Mouse (Mus musculus) MEL (cell line): ENCODE measurements around the gene Fbxl5. TPM values are rescaled to one million over a fixed set of nuclear protein-coding genes. Genes with fewer than 3 reads are reported as not detected.
A peak's percentile ranks its signal among the peaks of the same experiment; 100 is the strongest.

Experiments
- DNase-seq: peaks from one replicate; pipeline ENCODE4 v3.0.0; 2011; ENCODE audit warnings: low read depth, low spot score
- H3K27ac ChIP-seq: 2 replicates; pipeline ENCODE4 v1.5.1; 2012; ENCODE audit warnings: low read depth, mild to moderate bottlenecking, control low read depth, low read length, moderate library complexity; ENCODE audit not compliant: control insufficient read depth
- H3K27me3 ChIP-seq, 2 experiments: fragments of 150-350 bp in 1 of 2; sonication (generic) in 1 of 2; 2 replicates each; pipeline ENCODE4 v1.6.1; 2012; ENCODE audit warnings: low read length in 2 of 2, mild to moderate bottlenecking in 2 of 2, improper control_type of control experiment in 1 of 2, moderate library complexity in 1 of 2; ENCODE audit not compliant: insufficient read depth in 2 of 2, control insufficient read depth in 1 of 2
- H3K36me3 ChIP-seq, 2 experiments: 2 replicates each; pipeline ENCODE4 v1.6.1; 2012 to 2014; ENCODE audit warnings: low read length in 2 of 2, improper control_type of control experiment in 1 of 2, inconsistent platforms in 1 of 2, mild to moderate bottlenecking in 1 of 2; ENCODE audit not compliant: insufficient read depth in 2 of 2, control insufficient read depth in 1 of 2
- H3K4me1 ChIP-seq, 2 experiments: fragments of 150-350 bp in 1 of 2; sonication (generic) in 1 of 2; 2 replicates each; pipeline ENCODE4 v1.6.1; 2012; ENCODE audit warnings: low read length in 2 of 2, improper control_type of control experiment in 1 of 2, mild to moderate bottlenecking in 1 of 2; ENCODE audit not compliant: insufficient read depth in 2 of 2, control insufficient read depth in 1 of 2
- H3K4me3 ChIP-seq, 2 experiments: fragments of 150-350 bp in 1 of 2; sonication (generic) in 1 of 2; 2 replicates each; pipeline ENCODE4 v1.5.1; 2012; ENCODE audit warnings: low read depth in 2 of 2, low read length in 2 of 2, mild to moderate bottlenecking in 2 of 2, moderate library complexity in 2 of 2, control low read depth in 1 of 2, improper control_type of control experiment in 1 of 2; ENCODE audit not compliant: control insufficient read depth in 1 of 2, insufficient read depth in 1 of 2
- H3K79me2 ChIP-seq: 2 replicates; pipeline ENCODE4 v1.6.1; 2012; ENCODE audit warnings: mild to moderate bottlenecking, low read length, moderate library complexity; ENCODE audit not compliant: control insufficient read depth, poor library complexity, insufficient read depth
- H3K9ac ChIP-seq: 2 replicates; pipeline ENCODE4 v1.6.1; 2012; ENCODE audit warnings: low read depth, mild to moderate bottlenecking, control low read depth, low read length, moderate library complexity; ENCODE audit not compliant: control insufficient read depth, poor library complexity, severe bottlenecking
- H3K9me3 ChIP-seq: fragments of 150-350 bp; sonication (generic); replicated peaks from 2 replicates; pipeline ENCODE4 v1.6.1; 2012; ENCODE audit warnings: mild to moderate bottlenecking, low read length, improper control_type of control experiment, moderate library complexity; ENCODE audit not compliant: insufficient read depth
- BHLHE40 ChIP-seq: IDR thresholded peaks from 2 replicates; pipeline ENCODE4 v1.6.1; 2012; ENCODE audit warnings: low read depth, mild to moderate bottlenecking, inconsistent platforms, low read length, improper control_type of control experiment, borderline replicate concordance
- CTCF ChIP-seq, 3 experiments: IDR thresholded peaks in 2 of 3; conservative IDR thresholded peaks in 1 of 3; 2 replicates each; pipeline ENCODE4 v1.5.1; 2011 to 2012; ENCODE audit warnings: low read length in 3 of 3, low read depth in 2 of 3, mild to moderate bottlenecking in 2 of 3, improper control_type of control experiment in 1 of 3, inconsistent platforms in 1 of 3, mixed read lengths in 1 of 3, moderate library complexity in 1 of 3; ENCODE audit not compliant: control insufficient read depth in 1 of 3, insufficient read depth in 1 of 3, poor library complexity in 1 of 3, severe bottlenecking in 1 of 3
- ELF1 ChIP-seq: IDR thresholded peaks from 2 replicates; pipeline ENCODE4 v1.6.1; 2014; ENCODE audit warnings: low read depth, mild to moderate bottlenecking, inconsistent platforms, low read length, improper control_type of control experiment, moderate library complexity
- EP300 ChIP-seq, 2 experiments: IDR thresholded peaks; 2 replicates each; pipeline ENCODE4 v1.6.1; 2011; ENCODE audit warnings: improper control_type of control experiment in 2 of 2, low read length in 2 of 2, low read depth in 1 of 2, mild to moderate bottlenecking in 1 of 2
- MAFK ChIP-seq: IDR thresholded peaks from 2 replicates; pipeline ENCODE4 v1.6.1; 2011; ENCODE audit warnings: low read depth, mild to moderate bottlenecking, low read length, improper control_type of control experiment, borderline replicate concordance
- MEF2A ChIP-seq: IDR thresholded peaks from 2 replicates; pipeline ENCODE4 v1.6.1; 2014; ENCODE audit warnings: low read depth, mild to moderate bottlenecking, inconsistent platforms, low read length, improper control_type of control experiment; ENCODE audit not compliant: poor library complexity, insufficient replicate concordance, severe bottlenecking; ENCODE audit errors: extremely low read depth
- MXI1 ChIP-seq: IDR thresholded peaks from 2 replicates; pipeline ENCODE4 v1.6.1; 2011; ENCODE audit warnings: mild to moderate bottlenecking, low read depth, low read length, improper control_type of control experiment
- MYB ChIP-seq: IDR thresholded peaks from 2 replicates; pipeline ENCODE4 v1.6.1; 2011; ENCODE audit warnings: mild to moderate bottlenecking, low read depth, low read length, improper control_type of control experiment
- NELFE ChIP-seq: IDR thresholded peaks from 2 replicates; pipeline ENCODE4 v1.6.1; 2011; ENCODE audit warnings: low read depth, low read length, improper control_type of control experiment
- NRF1 ChIP-seq: IDR thresholded peaks from 2 replicates; pipeline ENCODE4 v1.6.1; 2014; ENCODE audit warnings: low read depth, mild to moderate bottlenecking, inconsistent platforms, low read length, improper control_type of control experiment, moderate library complexity; ENCODE audit not compliant: poor library complexity, insufficient read depth, severe bottlenecking
- POLR2A ChIP-seq, 2 experiments: IDR thresholded peaks; 2 replicates each; pipeline ENCODE4 v1.6.1; 2011 to 2012; ENCODE audit warnings: low read length in 2 of 2, mild to moderate bottlenecking in 2 of 2, control low read depth in 1 of 2, improper control_type of control experiment in 1 of 2, low read depth in 1 of 2, moderate library complexity in 1 of 2; ENCODE audit not compliant: control insufficient read depth in 1 of 2, insufficient read depth in 1 of 2, poor library complexity in 1 of 2
- RAD21 ChIP-seq: IDR thresholded peaks from 2 replicates; pipeline ENCODE4 v1.6.1; 2011; ENCODE audit warnings: mild to moderate bottlenecking, low read depth, low read length, improper control_type of control experiment
- RCOR1 ChIP-seq: IDR thresholded peaks from 2 replicates; pipeline ENCODE4 v1.6.1; 2012; ENCODE audit warnings: low read depth, mild to moderate bottlenecking, inconsistent platforms, low read length, improper control_type of control experiment
- SIN3A ChIP-seq: IDR thresholded peaks from 2 replicates; pipeline ENCODE4 v1.6.1; 2012; ENCODE audit warnings: low read length, improper control_type of control experiment, inconsistent platforms
- SMC3 ChIP-seq: IDR thresholded peaks from 2 replicates; pipeline ENCODE4 v1.6.1; 2011; ENCODE audit warnings: low read depth, low read length, improper control_type of control experiment
- TBP ChIP-seq: IDR thresholded peaks from 2 replicates; pipeline ENCODE4 v1.8.0; 2011; ENCODE audit warnings: low read depth, low read length, improper control_type of control experiment
- TCF12 ChIP-seq: IDR thresholded peaks from 2 replicates; pipeline ENCODE4 v1.6.1; 2014; ENCODE audit warnings: low read depth, mild to moderate bottlenecking, inconsistent platforms, low read length, improper control_type of control experiment, moderate library complexity
- USF2 ChIP-seq, 2 experiments: IDR thresholded peaks; 2 replicates each; pipeline ENCODE4 v1.6.1; 2011 to 2012; ENCODE audit warnings: improper control_type of control experiment in 2 of 2, low read length in 2 of 2, borderline replicate concordance in 1 of 2, inconsistent platforms in 1 of 2, low read depth in 1 of 2, mild to moderate bottlenecking in 1 of 2; ENCODE audit not compliant: insufficient read depth in 1 of 2
- ZKSCAN1 ChIP-seq: IDR thresholded peaks from 2 replicates; pipeline ENCODE4 v1.6.1; 2012; ENCODE audit warnings: low read depth, mild to moderate bottlenecking, inconsistent platforms, low read length, improper control_type of control experiment, moderate library complexity
- ZNF384 ChIP-seq: IDR thresholded peaks from 2 replicates; pipeline ENCODE4 v1.6.1; 2012; ENCODE audit warnings: low read depth, mild to moderate bottlenecking, inconsistent platforms, low read length, improper control_type of control experiment
- polyA plus RNA-seq, 2 experiments: library from polyadenylated mRNA; stranded (reverse) in 1 of 2; unstranded in 1 of 2; fragments of >175 nt in 1 of 2; fragments of >200 nt in 1 of 2; gene quantifications; 2 replicates each; pipeline versions ENCODE4 v1.2.1 to v1.2.4; 2012; ENCODE audit warnings: low replicate concordance in 2 of 2, low read depth in 1 of 2; ENCODE audit not compliant: insufficient read length in 2 of 2, insufficient read depth in 1 of 2, missing spikeins in 1 of 2
- total RNA-seq: library from RNA; depleted of rRNA; stranded (reverse); fragments of 300-350 nt; gene quantifications from 2 replicates; pipeline ENCODE4 v1.2.3, GENCODE M21; 2012

The Fbxl5 gene
- total and polyA plus RNA-seq, 3 experiments: 22.8 to 25.7 TPM; not detected in 1

DNA sequence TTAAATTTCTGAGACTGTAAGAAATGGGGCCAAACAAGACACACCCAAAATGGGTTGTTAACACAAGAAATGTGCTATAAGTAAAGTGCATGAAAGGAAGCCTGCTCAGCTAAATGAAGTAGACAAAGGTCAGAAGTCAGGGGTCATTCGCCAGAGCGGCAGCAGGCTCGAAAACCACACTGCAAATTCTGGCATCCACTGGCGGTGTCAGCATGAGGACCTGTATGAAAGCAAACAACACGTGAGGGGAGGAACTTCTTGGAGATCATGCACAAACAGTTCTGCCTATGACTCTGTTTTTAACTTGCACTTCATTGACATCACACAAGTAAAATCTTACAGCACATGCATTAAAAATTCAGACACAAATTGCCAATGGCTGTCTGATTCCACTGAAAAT lies 76.3 kb downstream of the Fbxl5 start:
- H3K79me2 ChIP-seq: no peaks in the 10 kb centered on the region
- no peak overlapping the region for H3K4me3 ChIP-seq
- no peak overlapping the region for H3K27ac ChIP-seq
- no peak overlapping the region for H3K9ac ChIP-seq
- peaks cover 4 to 7% of the 10 kb centered on the region in 2 experiments; a peak in 3 of 4 replicates for H3K36me3 ChIP-seq
- no peaks in the 10 kb centered on the region for H3K9me3 ChIP-seq
- no peak for TF ChIP-seq SMC3
- no peak for TF ChIP-seq MYB
- no peak for TF ChIP-seq USF2 (IDR thresholded peaks at IDR 0.05; ENCODE audit: borderline replicate concordance in 1 of 2, insufficient read depth in 1 of 2, low read depth in 1 of 2, low read length in 2 of 2)
- no peak for TF ChIP-seq TBP
- no peak for TF ChIP-seq MEF2A
- no peak for TF ChIP-seq NRF1
- no peak for TF ChIP-seq ELF1
- no peaks in the 10 kb centered on the region for H3K27me3 ChIP-seq
- H3K4me1 ChIP-seq: peaks cover 0 to 4% of the 10 kb centered on the region in 2 experiments; a peak in 2 of 4 replicates
- DNase-seq: no peak

DNA sequence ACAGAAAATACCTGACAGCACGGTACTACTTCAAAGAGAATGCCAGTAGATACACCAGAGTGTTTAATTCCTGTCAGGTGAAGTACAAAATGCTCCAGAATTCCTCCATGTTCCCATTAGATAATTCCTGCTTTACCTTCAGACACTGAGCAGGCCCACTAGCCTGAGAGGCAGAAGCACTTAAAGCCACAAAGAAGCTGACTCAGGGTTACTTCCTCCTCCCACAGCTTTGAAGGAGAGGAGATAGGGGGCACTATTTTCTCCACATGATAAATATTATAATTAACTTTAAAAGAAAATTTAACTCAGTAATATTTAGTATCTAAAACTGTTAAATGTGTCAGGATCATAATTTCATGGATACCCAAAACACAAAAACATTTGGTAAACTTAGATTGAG lies 77.3 kb downstream of the Fbxl5 start:
- no peaks in the 10 kb centered on the region for H3K9me3 ChIP-seq
- no peaks in the 10 kb centered on the region for H3K79me2 ChIP-seq
- no peak overlapping the region for H3K9ac ChIP-seq
- DNase-seq: peak; percentile 70
- H3K27ac ChIP-seq: no peak overlapping the region
- H3K4me1 ChIP-seq: peaks cover 0 to 4% of the 10 kb centered on the region in 2 experiments; a peak in 2 of 4 replicates
- H3K4me3 ChIP-seq: no peak overlapping the region
- peaks cover 4 to 7% of the 10 kb centered on the region in 2 experiments; a peak in 3 of 4 replicates for H3K36me3 ChIP-seq
- H3K27me3 ChIP-seq: no peaks in the 10 kb centered on the region
- TF ChIP-seq MAFK (peak; percentile 94), CTCF (IDR thresholded peaks at IDR 0.05 in 2 of 3, conservative IDR thresholded peaks at IDR 0.05 in 1 of 3; ENCODE audit: control insufficient read depth in 1 of 3, insufficient read depth in 1 of 3, low read depth in 2 of 3, low read length in 3 of 3, poor library complexity in 1 of 3, severe bottlenecking in 1 of 3) (peak in 1 of 3 experiments; percentile 47; a peak in 2 of 6 replicates), EP300 (IDR thresholded peaks at IDR 0.05; ENCODE audit: low read depth in 1 of 2, low read length in 2 of 2) (no peak; a peak in 1 of 4 replicates)

DNA sequence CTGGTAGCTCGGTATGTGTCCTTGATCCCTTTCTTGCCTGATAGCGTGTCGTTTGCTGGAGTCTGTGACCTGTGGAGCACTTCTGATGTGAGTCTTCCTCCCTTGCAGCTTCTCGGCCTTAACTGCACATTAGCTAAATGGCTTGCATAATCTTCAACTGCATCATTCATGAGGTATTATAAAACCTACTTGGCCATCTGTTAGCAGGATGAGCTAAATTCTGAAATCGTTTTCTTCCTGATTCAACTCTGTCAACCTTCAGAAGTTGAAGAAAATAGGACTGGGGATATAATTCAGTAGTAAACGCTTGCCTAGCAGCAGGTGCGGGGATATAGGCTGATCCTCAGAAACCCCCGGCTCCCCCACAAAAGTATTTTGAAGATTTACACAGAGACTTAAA lies 89.1 kb downstream of the Fbxl5 start:
- Histone ChIP-seq H3K36me3 (no peaks in the 10 kb centered on the region), H3K9me3 (no peaks in the 10 kb centered on the region), H3K4me3 (no peak overlapping the region), H3K27ac (no peak overlapping the region), H3K4me1 (no peaks in the 10 kb centered on the region), H3K79me2 (no peaks in the 10 kb centered on the region), H3K9ac (no peak overlapping the region), H3K27me3 (no peaks in the 10 kb centered on the region)
- DNase-seq: no peak
- TF ChIP-seq MYB (no peak), RCOR1 (no peak), SIN3A (no peak), MAFK (no peak), MEF2A (no peak), TBP (no peak), RAD21 (no peak), TCF12 (no peak), NELFE (no peak), POLR2A (IDR thresholded peaks at IDR 0.05; ENCODE audit: control insufficient read depth in 1 of 2, insufficient read depth in 1 of 2, low read depth in 1 of 2, low read length in 2 of 2, poor library complexity in 1 of 2) (no peak), SMC3 (no peak), BHLHE40 (no peak), ZNF384 (no peak), MXI1 (no peak), ZKSCAN1 (no peak)
